Mouse (Mus musculus) embryonic fibroblast, embryonic 13.5 days (primary cell): ENCODE results near the gene Mapk10.

Source experiments
- CTCF ChIP-seq: IDR thresholded peaks from 2 replicates; pipeline ENCODE4 v1.5.1; 2011; ENCODE audit warnings: mild to moderate bottlenecking, control low read depth, low read length, moderate library complexity, borderline replicate concordance; ENCODE audit not compliant: insufficient read depth
- POLR2A ChIP-seq: IDR thresholded peaks from 2 replicates; pipeline ENCODE4 v1.6.1; 2011; ENCODE audit warnings: low read depth, mild to moderate bottlenecking, control low read depth, low read length, moderate library complexity

- no peak for TF ChIP-seq CTCF
- no peak for TF ChIP-seq POLR2A
These were observed 335.5 kb downstream of the Mapk10 start for GRCm38 (mm10) chr5:102875628-102876027.
